Mouse (Mus musculus) lung, embryonic 14.5 days (tissue): Measurements from ENCODE around the gene Hspb3. TPM values are rescaled to one million over a fixed set of nuclear protein-coding genes. Genes with fewer than 3 reads are reported as not detected.

Experiments used
- ATAC-seq: fragments of 200-750 bp; cut with Nextera tagmentation; 2 replicates; pipeline ENCODE4 v1.8.0; 2017; ENCODE audit warnings: mild to moderate bottlenecking, moderate TSS enrichment, moderate library complexity; ENCODE audit not compliant: insufficient read depth
- DNase-seq: peaks from one replicate; pipeline ENCODE4 v3.0.0-alpha.2; 2015
- H3K27ac ChIP-seq: fragments of 300-500 bp; sonication (generic); 2 replicates; pipeline ENCODE4 v1.5.1; 2014; ENCODE audit warnings: low read depth, mild to moderate bottlenecking, moderate library complexity
- H3K27me3 ChIP-seq: fragments of 300-500 bp; sonication (generic); 2 replicates; pipeline ENCODE4 v1.6.1; 2014; ENCODE audit warnings: low read length, control low read depth; ENCODE audit not compliant: insufficient read depth
- H3K36me3 ChIP-seq: fragments of 300-500 bp; sonication (generic); 2 replicates; pipeline ENCODE4 v1.6.1; 2014; ENCODE audit warnings: control low read depth; ENCODE audit not compliant: insufficient read depth
- H3K4me1 ChIP-seq: fragments of 300-500 bp; sonication (generic); 2 replicates; pipeline ENCODE4 v1.6.1; 2014; ENCODE audit warnings: antibody characterized with exemption, control low read depth; ENCODE audit not compliant: insufficient read depth
- H3K4me2 ChIP-seq: fragments of 300-500 bp; sonication (generic); 2 replicates; pipeline ENCODE4 v1.6.1; 2014; ENCODE audit warnings: mild to moderate bottlenecking
- H3K4me3 ChIP-seq: fragments of 300-500 bp; sonication (generic); 2 replicates; pipeline ENCODE4 v1.5.1; 2014; ENCODE audit warnings: low read depth, low read length
- H3K9ac ChIP-seq: fragments of 300-500 bp; sonication (generic); 2 replicates; pipeline ENCODE4 v1.6.1; 2014
- H3K9me3 ChIP-seq: fragments of 300-500 bp; sonication (generic); 2 replicates; pipeline ENCODE4 v1.6.1; 2016; ENCODE audit warnings: low read depth, low read length, control low read depth
- CTCF ChIP-seq: IDR thresholded peaks from 2 replicates; pipeline ENCODE4 v1.5.1; 2016; ENCODE audit warnings: antibody characterized with exemption, low read depth
- WGBS: fragments of 180-500 bp; shearing (Covaris S2); extraction: QIAGEN DNeasy Blood & Tissue Kit; methylation state at CpG from one replicate; pipeline ENCODE4 v1.1.7; 2014; 5-methylcytosine and 5-hydroxymethylcytosine counted together
- polyA plus RNA-seq: library from polyadenylated mRNA; unstranded; fragments of >200 nt; fragmentation: Nextera tagmentation; extraction: Ambion mirVana; gene quantifications from 2 replicates; pipeline ENCODE4 v1.2.1, GENCODE M21; 2014

The Hspb3 gene
- polyA plus RNA-seq, 1 experiment from 2014 or later, result not detected

DNA sequence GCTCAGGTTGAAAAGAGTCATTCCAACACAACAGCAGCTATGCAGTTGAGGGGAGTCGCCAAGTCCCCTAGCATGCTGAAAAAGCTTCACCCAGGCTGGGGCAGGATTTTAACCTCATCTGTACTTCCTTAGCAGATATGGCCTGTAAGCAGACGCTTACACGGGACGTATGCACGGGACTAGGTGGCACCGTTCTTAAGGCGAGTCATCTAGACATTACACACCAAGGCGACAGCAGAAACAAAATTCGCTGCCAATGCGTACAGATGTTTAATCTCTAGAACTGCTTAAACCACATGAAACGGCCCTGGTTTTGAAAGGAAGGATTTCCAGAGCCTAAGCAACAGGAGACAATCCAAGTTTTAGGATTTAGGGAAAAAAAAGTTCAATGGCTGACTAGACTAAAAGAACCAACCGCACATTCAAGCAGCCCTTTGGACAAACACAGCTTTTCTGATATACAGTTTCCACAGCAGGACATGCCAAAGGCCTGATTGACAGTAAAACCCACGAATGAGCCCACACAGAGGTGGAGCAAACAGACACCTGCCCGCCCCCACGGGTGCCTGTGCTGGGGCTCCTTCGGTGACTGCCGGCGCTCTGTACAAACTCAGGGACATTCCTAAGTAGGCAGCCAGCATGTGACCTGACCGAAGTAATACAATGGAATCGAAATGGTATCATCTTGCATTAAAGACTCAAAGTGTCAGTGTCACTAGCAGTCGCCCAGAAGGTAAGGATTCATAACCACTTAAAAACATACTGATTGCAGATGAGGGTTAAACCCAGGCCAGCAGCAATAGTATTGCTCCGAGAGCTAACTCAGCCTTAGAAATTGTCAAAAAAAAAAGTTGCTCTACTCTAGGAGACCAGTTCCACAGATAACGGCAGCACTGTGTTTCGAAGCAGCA is 48.6 kb downstream of the Hspb3 start:
- no peaks in the 10 kb centered on the region for H3K27me3 ChIP-seq
- peaks cover 58% of the 10 kb centered on the region for H3K4me1 ChIP-seq
- ATAC-seq (0 out of 2 replicates have a peak, but pooled peaks have one; percentile 25), DNase-seq (peak; percentile 87)
- TF ChIP-seq CTCF, result no peak
- H3K4me3 ChIP-seq, result peak overlapping the region; percentile 81
- H3K27ac ChIP-seq, result peak overlapping the region; percentile 65; the same call in 1 of the 2 replicates
- H3K9me3 ChIP-seq, result no peaks in the 10 kb centered on the region
- 7% methylated on average over 24 of the region's 24 CpGs for WGBS
- peak overlapping the region; percentile 91 for H3K9ac ChIP-seq
- peak overlapping the region; percentile 94 for H3K4me2 ChIP-seq
- 0 out of 2 replicates have a peak, but pooled peaks cover 9% of the 10 kb centered on the region for H3K36me3 ChIP-seq

DNA sequence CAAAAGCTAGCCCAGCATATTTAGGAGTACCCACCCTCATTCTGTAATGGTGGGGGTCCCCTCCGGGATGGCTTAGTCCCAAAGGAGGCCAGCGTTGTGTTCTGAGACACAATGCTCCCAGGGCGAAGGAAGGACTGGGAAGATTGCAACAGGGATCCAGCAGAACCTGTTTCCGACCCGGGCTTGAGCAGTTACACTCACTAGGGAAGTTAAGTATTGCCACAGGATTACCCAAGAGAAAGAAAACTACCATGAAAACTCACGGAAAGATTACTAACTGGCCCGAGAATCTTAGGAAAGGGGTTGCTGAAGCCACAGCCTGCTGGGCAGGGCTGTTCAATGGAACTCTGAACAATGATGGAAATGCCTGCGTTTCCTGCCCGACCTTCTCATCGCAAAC is 49.6 kb downstream of the Hspb3 start:
- Histone ChIP-seq H3K4me2 (peak overlapping the region; percentile 94), H3K36me3 (0 out of 2 replicates have a peak, but pooled peaks cover 9% of the 10 kb centered on the region), H3K4me1 (peaks cover 57% of the 10 kb centered on the region), H3K4me3 (peak overlapping the region; percentile 81), H3K27ac (no peak overlapping the region), H3K9ac (peak overlapping the region; percentile 37; the same call in 1 of the 2 replicates), H3K9me3 (no peaks in the 10 kb centered on the region), H3K27me3 (no peaks in the 10 kb centered on the region)
- no peak for TF ChIP-seq CTCF
- 43% methylated on average over 10 of the region's 10 CpGs for WGBS
- no peak for ATAC-seq
- DNase-seq, result no peak

- H3K27me3 ChIP-seq, result no peaks in the 10 kb centered on the region
- H3K9me3 ChIP-seq, result no peaks in the 10 kb centered on the region
- peaks cover 56% of the 10 kb centered on the region for H3K4me1 ChIP-seq
- H3K4me2 ChIP-seq, result peak overlapping the region; percentile 94
- peak; percentile 70 for DNase-seq
- H3K36me3 ChIP-seq, result 0 out of 2 replicates have a peak, but pooled peaks cover 9% of the 10 kb centered on the region
- H3K27ac ChIP-seq, result peak overlapping the region; percentile 30; the same call in 1 of the 2 replicates
- H3K9ac ChIP-seq, result peak overlapping the region; percentile 37
- no peak for TF ChIP-seq CTCF
- peak overlapping the region; percentile 81 for H3K4me3 ChIP-seq
- ATAC-seq, result no peak
- 12% methylated on average over 12 of the region's 12 CpGs for WGBS
Measured at GRCm38 (mm10) chr13:113613341-113613740, 50.1 kb downstream of the Hspb3 start.

Other genes with a start within 250 kb of the Hspb3 start
- 29.9 and 30.2 TPM in 2 replicates for gene Snx18, start 45.1 kb downstream of the Hspb3 start, polyA plus RNA-seq
- gene Arl15, start 130.8 kb upstream of the Hspb3 start, polyA plus RNA-seq, result 8.6 and 11.8 TPM in 2 replicates